Mouse (Mus musculus) liver, embryonic 12.5 days (tissue): ENCODE results near the gene Erc1. TPM values are rescaled to one million over a fixed set of nuclear protein-coding genes. Genes with fewer than 3 reads are reported as not detected.

Experiments
- ATAC-seq: fragments of 200-750 bp; cut with Nextera tagmentation; 2 replicates; pipeline ENCODE4 v1.8.0; 2017; ENCODE audit warnings: moderate number of reproducible peaks, mild to moderate bottlenecking, moderate library complexity
- H3K27ac ChIP-seq: fragments of 300-500 bp; sonication (generic); 2 replicates; pipeline ENCODE4 v1.5.1; 2016; ENCODE audit warnings: mild to moderate bottlenecking
- H3K27me3 ChIP-seq: fragments of 300-500 bp; sonication (generic); replicated peaks from 2 replicates; pipeline ENCODE4 v1.6.1; 2016; ENCODE audit warnings: mild to moderate bottlenecking, moderate library complexity
- H3K36me3 ChIP-seq: fragments of 300-500 bp; sonication (generic); 2 replicates; pipeline ENCODE4 v1.6.1; 2016; ENCODE audit warnings: mild to moderate bottlenecking, moderate library complexity
- H3K4me1 ChIP-seq: fragments of 300-500 bp; sonication (generic); 2 replicates; pipeline ENCODE4 v1.6.1; 2016
- H3K4me2 ChIP-seq: fragments of 300-500 bp; sonication (generic); 2 replicates; pipeline ENCODE4 v1.6.1; 2016; ENCODE audit warnings: mild to moderate bottlenecking, moderate library complexity
- H3K4me3 ChIP-seq: fragments of 300-500 bp; sonication (generic); 2 replicates; pipeline ENCODE4 v1.5.1; 2016; ENCODE audit warnings: mild to moderate bottlenecking, moderate library complexity
- H3K9ac ChIP-seq: fragments of 300-500 bp; sonication (generic); 2 replicates; pipeline ENCODE4 v1.6.1; 2016; ENCODE audit warnings: mild to moderate bottlenecking, moderate library complexity
- H3K9me3 ChIP-seq: fragments of 300-500 bp; sonication (generic); replicated peaks from 2 replicates; pipeline ENCODE4 v1.6.1; 2016; ENCODE audit warnings: mild to moderate bottlenecking, moderate library complexity
- WGBS: fragments of 180-500 bp; shearing (Covaris S2); methylation state at CpG from one replicate; pipeline ENCODE4 v1.1.7; 2016; ENCODE audit not compliant: insufficient replicate concordance; 5-methylcytosine and 5-hydroxymethylcytosine counted together
- polyA plus RNA-seq: library from polyadenylated mRNA; unstranded; fragments of >200 nt; fragmentation: Nextera tagmentation; extraction: Ambion mirVana; gene quantifications from 2 replicates; pipeline ENCODE4 v1.2.1, GENCODE M21; 2016

The Erc1 gene
- polyA plus RNA-seq, 1 experiment from 2014 or later, result 6.8 TPM

DNA sequence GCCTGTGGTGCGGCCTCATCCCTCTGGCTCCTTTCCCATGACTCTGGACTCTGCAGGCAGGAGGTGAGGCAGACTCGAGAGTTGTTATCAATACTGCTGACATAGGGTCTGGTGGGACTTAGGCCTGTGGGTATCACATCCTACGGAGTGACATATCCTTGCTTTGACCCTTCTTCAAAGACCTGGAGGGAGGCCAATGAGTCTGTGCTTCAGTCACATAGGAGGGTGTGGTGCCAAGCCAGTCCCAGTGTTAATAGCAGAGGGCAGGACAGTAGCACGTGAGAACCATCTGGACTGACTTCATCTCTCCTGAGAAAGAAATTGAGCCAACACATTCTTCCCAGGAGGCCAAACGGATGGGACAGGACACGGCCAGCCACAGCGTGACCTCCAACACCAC lies 275.7 kb downstream of the Erc1 start:
- ATAC-seq, result no peak
- Histone ChIP-seq H3K4me3 (no peak overlapping the region), H3K4me2 (no peak overlapping the region), H3K27ac (no peak overlapping the region), H3K4me1 (no peaks in the 10 kb centered on the region), H3K36me3 (peaks cover 15% of the 10 kb centered on the region), H3K9me3 (no peaks in the 10 kb centered on the region), H3K27me3 (no peaks in the 10 kb centered on the region), H3K9ac (no peak overlapping the region)
- WGBS, result 78% methylated on average over 7 of the region's 7 CpGs

DNA sequence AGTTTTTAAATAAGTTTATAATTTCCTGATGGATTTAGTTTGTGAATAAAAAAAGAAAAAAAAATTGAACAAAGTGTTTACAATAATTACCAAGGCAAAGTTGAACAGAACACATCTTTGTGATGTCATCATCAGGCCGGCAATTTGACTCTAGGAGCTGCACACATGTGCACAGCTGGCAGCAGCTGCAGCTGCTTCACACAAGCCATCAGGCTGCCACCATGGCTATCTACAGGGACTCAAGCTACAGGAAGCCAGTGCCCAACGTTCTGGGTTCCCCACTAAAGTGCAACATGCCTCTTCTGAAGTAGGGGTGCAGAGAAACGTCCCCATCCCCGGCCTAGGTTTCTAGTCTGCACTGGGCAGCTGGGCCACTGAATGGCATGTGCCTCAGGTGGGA lies 277.2 kb downstream of the Erc1 start:
- WGBS, result 67% methylated on average over 4 of the region's 4 CpGs
- Histone ChIP-seq H3K9ac (no peak overlapping the region), H3K4me1 (peaks cover 1% of the 10 kb centered on the region; the same call in 1 of the 2 replicates), H3K36me3 (peaks cover 15% of the 10 kb centered on the region), H3K27me3 (0 out of 2 replicates have a peak, but pooled peaks cover 4% of the 10 kb centered on the region), H3K4me2 (no peak overlapping the region), H3K27ac (no peak overlapping the region), H3K9me3 (no peaks in the 10 kb centered on the region), H3K4me3 (no peak overlapping the region)
- no peak for ATAC-seq

DNA sequence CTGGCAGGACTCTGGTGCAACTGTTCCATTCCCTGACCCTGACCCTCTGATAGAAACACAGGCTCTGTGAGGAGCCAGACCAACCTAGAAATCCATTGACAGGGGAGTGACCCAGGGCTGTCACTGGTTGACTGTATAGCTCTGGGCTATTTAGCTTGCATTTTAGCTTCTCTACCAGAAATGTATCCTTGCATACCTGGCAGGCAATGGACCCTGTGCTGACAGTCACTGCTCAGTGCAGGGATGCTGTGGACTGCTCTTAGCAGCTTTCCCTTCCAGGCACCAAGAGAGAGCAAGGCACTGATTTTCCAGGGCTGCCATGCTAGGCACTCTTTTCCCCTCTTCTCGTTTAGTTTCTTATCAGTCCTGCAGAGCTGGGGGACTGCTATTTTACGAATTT lies 279.6 kb downstream of the Erc1 start:
- Histone ChIP-seq H3K4me1 (peaks cover 3% of the 10 kb centered on the region; the same call in 1 of the 2 replicates), H3K27ac (no peak overlapping the region), H3K36me3 (no peaks in the 10 kb centered on the region), H3K4me2 (no peak overlapping the region), H3K4me3 (no peak overlapping the region), H3K9ac (no peak overlapping the region), H3K27me3 (0 out of 2 replicates have a peak, but pooled peaks cover 4% of the 10 kb centered on the region), H3K9me3 (no peaks in the 10 kb centered on the region)
- no peak for ATAC-seq
- WGBS, result 36% methylated on average over 2 of the region's 2 CpGs

DNA sequence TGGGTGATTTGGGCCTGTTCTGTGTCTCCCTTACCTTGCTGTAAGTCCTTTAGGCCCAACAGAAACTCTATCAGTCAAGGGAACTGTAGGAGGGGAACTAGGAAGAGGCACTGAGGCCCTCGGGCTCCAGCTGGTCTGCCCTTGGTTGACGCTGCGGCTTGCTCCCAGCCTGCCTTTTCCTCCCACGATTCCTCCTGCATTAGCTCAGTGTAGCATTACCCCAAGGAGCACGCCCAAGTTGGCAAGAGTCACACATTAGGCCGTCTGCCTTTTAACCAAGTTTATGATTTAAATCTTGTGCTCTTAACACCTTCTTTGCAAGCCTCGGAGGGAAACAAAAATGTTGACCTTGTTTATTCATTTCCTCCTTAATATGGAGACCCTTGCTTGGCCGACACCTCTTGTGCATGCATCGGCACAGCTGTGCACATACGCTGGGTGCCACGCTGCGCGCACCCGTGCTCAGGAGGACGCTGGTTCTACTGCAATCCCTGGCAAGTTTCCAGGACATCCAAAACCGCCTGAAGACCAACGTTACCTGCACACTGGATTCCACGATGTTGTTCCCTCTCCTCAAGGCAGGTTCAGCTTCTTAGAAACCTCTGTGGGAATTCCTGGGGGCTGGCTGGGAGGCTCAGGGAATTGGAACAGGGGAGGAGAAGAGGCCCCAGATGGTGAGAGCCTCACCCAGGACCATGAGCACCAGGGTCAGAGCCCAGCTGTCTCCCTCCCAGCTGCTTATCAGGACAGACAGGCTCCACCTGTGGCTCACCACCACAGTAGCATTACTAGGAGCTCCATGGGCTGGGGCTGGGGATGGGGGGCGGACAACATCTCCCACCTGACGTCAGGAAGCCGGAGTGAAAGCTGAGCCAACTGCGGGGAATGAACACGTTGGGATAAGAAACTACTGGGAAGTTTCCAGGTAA lies 282.3 kb downstream of the Erc1 start:
- peaks cover 11% of the 10 kb centered on the region for H3K27me3 ChIP-seq
- H3K9ac ChIP-seq, result no peak overlapping the region
- H3K4me1 ChIP-seq, result peaks cover 3% of the 10 kb centered on the region; the same call in 1 of the 2 replicates
- 67% methylated on average over 23 of the region's 23 CpGs for WGBS
- no peaks in the 10 kb centered on the region for H3K36me3 ChIP-seq
- no peak overlapping the region for H3K4me2 ChIP-seq
- H3K4me3 ChIP-seq, result no peak overlapping the region
- no peak for ATAC-seq
- no peak overlapping the region for H3K27ac ChIP-seq
- no peaks in the 10 kb centered on the region for H3K9me3 ChIP-seq

DNA sequence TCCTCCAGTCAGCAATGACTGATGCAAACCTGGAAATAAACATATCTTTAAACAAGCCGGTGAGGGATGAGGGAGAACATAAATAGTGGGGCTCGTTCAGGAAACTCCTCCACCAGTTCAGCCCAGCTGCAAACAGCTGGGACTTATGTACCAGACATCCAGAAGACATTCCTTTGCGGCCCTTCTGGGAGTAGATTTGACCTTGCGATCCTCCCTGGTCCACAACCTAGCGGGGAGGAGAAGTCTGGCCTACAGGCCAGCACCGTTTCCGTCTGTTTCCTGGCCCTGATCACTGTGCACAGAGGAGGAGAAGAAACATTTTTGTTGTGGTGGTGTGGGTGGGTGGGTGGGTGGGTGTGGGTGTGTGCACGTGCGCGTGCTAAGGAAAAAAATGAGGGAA lies 285.4 kb downstream of the Erc1 start:
- H3K9ac ChIP-seq, result no peak overlapping the region
- H3K36me3 ChIP-seq, result no peaks in the 10 kb centered on the region
- H3K27ac ChIP-seq, result no peak overlapping the region
- ATAC-seq, result no peak
- WGBS, result 65% methylated on average over 10 of the region's 10 CpGs
- H3K4me1 ChIP-seq, result peaks cover 6% of the 10 kb centered on the region; the same call in 1 of the 2 replicates
- no peak overlapping the region for H3K4me3 ChIP-seq
- H3K4me2 ChIP-seq, result no peak overlapping the region
- peaks cover 11% of the 10 kb centered on the region for H3K27me3 ChIP-seq
- H3K9me3 ChIP-seq, result no peaks in the 10 kb centered on the region

DNA sequence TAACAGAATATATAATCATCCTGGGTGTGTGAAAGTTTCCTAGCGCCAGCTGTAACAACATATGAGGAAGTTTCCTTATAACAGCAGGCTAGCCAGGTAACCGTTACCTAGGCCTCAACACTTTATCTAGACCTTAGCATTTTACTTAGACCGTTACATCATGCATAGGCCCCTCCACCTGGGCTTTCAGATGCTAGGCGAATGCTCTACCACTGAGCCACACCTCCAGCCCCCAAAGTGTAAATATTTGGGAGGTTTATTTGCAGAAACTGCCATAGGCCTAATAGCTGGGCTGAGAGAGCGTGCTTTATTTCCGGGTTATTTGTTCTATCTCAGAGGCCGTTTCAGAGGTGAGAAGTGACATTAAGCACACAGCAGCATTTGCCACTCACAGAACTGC lies 289.1 kb downstream of the Erc1 start:
- H3K9me3 ChIP-seq, result no peaks in the 10 kb centered on the region
- H3K27ac ChIP-seq, result no peak overlapping the region
- no peak overlapping the region for H3K4me2 ChIP-seq
- no peak overlapping the region for H3K4me3 ChIP-seq
- 0 out of 2 replicates have a peak, but pooled peaks cover 3% of the 10 kb centered on the region for H3K4me1 ChIP-seq
- H3K9ac ChIP-seq, result no peak overlapping the region
- no peak for ATAC-seq
- 66% methylated on average over 7 of the region's 7 CpGs for WGBS
- H3K27me3 ChIP-seq, result peaks cover 7% of the 10 kb centered on the region
- H3K36me3 ChIP-seq, result no peaks in the 10 kb centered on the region

DNA sequence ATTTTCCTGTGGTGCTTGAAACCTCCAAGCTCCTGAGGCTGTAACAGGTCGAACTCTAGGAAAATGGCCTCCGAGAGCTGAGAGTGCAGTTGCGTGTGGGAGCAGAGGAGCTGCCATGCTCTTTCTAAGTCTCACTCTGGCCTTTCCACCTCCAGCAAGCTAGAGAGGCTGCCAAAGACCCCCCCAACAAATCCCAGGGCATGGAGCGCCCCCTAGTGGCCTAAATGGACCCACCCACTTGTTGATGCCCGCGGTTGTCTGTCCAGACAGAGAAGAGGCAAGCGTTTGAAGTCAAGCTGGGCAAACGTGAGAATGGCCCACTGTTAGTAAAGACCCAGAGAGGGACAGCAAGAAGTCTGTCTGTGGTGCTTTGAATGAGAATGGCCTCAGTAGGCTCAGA lies 293.5 kb downstream of the Erc1 start:
- Histone ChIP-seq H3K9ac (no peak overlapping the region), H3K4me3 (no peak overlapping the region), H3K9me3 (no peaks in the 10 kb centered on the region), H3K27ac (no peak overlapping the region), H3K27me3 (0 out of 2 replicates have a peak, but pooled peaks cover 4% of the 10 kb centered on the region), H3K4me2 (no peak overlapping the region), H3K4me1 (0 out of 2 replicates have a peak, but pooled peaks cover 3% of the 10 kb centered on the region), H3K36me3 (no peaks in the 10 kb centered on the region)
- ATAC-seq, result no peak
- 64% methylated on average over 8 of the region's 8 CpGs for WGBS

DNA sequence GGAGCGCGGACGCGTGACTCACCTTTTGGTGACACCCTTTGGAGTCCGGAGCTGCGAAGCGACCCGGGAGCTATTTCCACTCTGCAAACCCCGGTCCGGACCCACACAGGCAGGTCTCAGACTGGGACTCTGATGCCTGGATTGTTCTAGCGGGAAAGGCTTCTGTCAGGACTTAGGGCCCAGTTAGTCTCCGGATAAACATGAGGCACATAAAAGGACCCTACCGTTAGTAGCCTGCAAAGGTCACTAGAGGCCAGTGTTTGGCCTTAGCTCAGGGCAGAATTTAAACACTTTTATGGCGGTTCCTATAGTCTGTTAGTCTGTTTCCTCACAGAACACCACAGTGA lies 303.5 kb downstream of the Erc1 start:
- Histone ChIP-seq H3K27ac (no peak overlapping the region), H3K9ac (no peak overlapping the region), H3K9me3 (no peaks in the 10 kb centered on the region), H3K27me3 (peaks cover 76% of the 10 kb centered on the region), H3K4me2 (peak overlapping the region; percentile 75), H3K4me1 (peaks cover 6% of the 10 kb centered on the region; the same call in 1 of the 2 replicates), H3K36me3 (no peaks in the 10 kb centered on the region), H3K4me3 (peak overlapping the region; percentile 58)
- WGBS, result 2% methylated on average over 14 of the region's 14 CpGs
- no peak for ATAC-seq

DNA sequence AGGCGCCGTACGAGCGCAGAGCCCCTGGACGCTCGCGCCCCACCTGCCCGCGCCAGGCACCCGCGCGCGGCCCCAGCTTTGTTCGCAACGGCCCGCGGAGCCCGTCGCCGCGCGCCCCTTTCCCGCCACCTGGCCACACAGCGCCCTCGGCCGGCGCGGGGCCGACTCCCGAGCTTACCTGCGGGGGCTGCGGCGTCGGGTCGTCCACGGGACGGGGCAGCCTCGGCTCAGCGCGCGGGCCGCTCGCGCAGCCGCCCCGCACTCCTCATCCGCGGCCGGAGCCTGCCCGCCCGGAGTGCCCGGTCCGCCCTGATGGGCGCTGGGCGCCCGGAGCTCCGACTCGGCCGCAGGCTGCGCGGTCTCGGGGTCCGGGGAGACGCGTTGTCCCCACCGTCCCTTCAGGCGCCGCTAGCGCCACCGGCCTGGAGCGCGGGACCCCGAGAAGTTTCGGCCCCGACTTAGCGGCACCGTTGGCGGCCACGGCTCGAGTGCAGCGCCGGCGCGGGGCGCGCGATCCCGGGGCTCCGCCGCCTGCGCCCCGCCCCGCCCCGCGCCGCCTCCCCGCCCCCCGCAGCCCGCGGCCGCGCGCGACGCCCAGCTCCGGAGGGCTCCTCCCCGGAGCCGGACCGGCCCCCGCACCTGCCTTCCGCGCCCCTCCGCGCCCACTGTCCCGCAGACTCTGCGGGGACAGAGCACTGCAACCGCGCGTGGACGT lies 304.0 kb downstream of the Erc1 start, which contains the start of gene Wnt5b:
Gene Wnt5b, minus strand, starts transcription at position 545 of the 715 bp plus-strand sequence.
- Histone ChIP-seq H3K9ac (peak within 1 kb of the TSS; percentile 12; the same call in 1 of the 2 replicates), H3K27me3 (peaks cover 81% of the 10 kb centered on the region), H3K4me1 (peaks cover 6% of the 10 kb centered on the region; the same call in 1 of the 2 replicates), H3K27ac (no peak within 1 kb of the TSS), H3K9me3 (no peaks in the 10 kb centered on the region), H3K4me3 (peak within 1 kb of the TSS; percentile 58), H3K36me3 (no peaks in the 10 kb centered on the region), H3K4me2 (peak within 1 kb of the TSS; percentile 75)
- ATAC-seq, result 0 out of 2 replicates have a peak, but pooled peaks have one; percentile 18
- 1% methylated on average over 108 of the region's 120 CpGs for WGBS

DNA sequence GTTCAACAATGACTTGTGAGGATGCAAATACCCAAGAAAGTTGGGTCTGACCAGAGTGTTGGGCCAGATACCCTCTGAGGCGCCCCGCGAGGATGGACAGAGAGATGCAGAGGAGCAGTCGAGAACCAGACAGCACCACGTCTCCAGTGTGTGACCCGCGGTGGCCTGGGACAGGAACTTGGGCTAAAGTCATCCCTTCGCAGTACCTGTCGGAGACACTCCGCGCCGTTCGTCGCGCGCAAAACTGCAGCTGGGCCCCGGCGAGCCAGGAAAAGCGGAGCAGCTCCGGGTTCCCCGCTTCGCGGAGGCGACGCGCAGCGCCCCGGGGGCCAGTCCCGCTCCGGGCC lies 304.5 kb downstream of the Erc1 start:
- no peak for ATAC-seq
- H3K27me3 ChIP-seq, result peaks cover 86% of the 10 kb centered on the region
- H3K4me3 ChIP-seq, result peak overlapping the region; percentile 58
- no peaks in the 10 kb centered on the region for H3K36me3 ChIP-seq
- no peak overlapping the region for H3K27ac ChIP-seq
- H3K9me3 ChIP-seq, result no peaks in the 10 kb centered on the region
- H3K4me1 ChIP-seq, result peaks cover 6% of the 10 kb centered on the region; the same call in 1 of the 2 replicates
- peak overlapping the region; percentile 12; the same call in 1 of the 2 replicates for H3K9ac ChIP-seq
- 4% methylated on average over 30 of the region's 30 CpGs for WGBS
- peak overlapping the region; percentile 75 for H3K4me2 ChIP-seq

DNA sequence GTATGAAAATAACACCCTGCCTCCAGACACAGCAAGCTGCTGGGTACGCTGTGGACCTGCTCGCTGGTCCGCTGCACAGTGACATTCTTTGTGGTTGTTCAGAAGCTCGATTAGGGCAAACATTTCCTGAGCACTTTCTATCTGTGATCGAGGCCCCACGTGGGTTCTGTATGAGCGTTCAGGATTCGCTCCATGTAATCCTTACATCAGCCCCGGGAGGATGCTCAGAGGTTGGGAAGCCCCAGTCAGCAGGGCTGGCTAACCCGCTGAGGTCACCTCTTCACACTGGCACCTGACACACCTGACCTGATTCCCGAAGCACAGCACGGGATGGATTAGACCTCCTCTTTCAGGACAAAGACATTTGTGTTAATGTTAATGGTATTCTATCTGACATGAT lies 312.1 kb downstream of the Erc1 start:
- Histone ChIP-seq H3K27me3 (peaks cover 29% of the 10 kb centered on the region), H3K9me3 (no peaks in the 10 kb centered on the region), H3K27ac (no peak overlapping the region), H3K4me3 (no peak overlapping the region), H3K4me2 (no peak overlapping the region), H3K36me3 (no peaks in the 10 kb centered on the region), H3K9ac (no peak overlapping the region), H3K4me1 (no peaks in the 10 kb centered on the region)
- ATAC-seq, result no peak
- 73% methylated on average over 12 of the region's 12 CpGs for WGBS

DNA sequence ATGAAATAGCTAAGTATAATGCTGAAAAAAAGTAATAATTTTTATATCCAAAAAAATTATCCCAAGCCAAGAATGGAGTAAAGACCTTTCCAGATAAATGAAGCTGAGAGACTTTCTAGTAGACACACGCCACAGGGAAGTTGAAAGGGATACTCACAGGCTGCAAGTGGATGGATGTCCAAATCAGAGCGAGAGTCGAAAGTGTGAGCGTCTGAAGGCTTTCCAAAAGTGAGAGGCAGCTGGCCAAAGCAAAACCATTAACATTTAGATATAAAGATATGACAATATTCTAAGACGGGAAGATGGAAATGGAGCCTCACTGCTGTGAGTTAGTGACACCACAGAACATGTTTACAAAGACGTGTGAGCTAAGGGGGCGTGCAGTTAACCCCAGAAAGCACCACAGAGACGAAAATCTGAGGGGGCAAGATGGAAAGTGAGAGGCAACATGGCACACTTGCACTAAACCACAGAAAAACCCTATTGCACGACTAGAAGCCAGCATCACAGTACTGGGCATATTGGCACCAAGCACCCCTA lies 314.7 kb downstream of the Erc1 start:
- Histone ChIP-seq H3K27ac (no peak overlapping the region), H3K9ac (no peak overlapping the region), H3K9me3 (no peaks in the 10 kb centered on the region), H3K4me2 (no peak overlapping the region), H3K27me3 (0 out of 2 replicates have a peak, but pooled peaks cover 10% of the 10 kb centered on the region), H3K36me3 (no peaks in the 10 kb centered on the region), H3K4me1 (no peaks in the 10 kb centered on the region), H3K4me3 (no peak overlapping the region)
- 67% methylated on average over 9 of the region's 9 CpGs for WGBS
- ATAC-seq, result no peak
